Mouse (Mus musculus): ENCODE data around the gene Fbxl4. TPM values are rescaled to one million over a fixed set of nuclear protein-coding genes. Genes with fewer than 3 reads are reported as not detected.
A peak's percentile ranks its signal among the peaks of the same experiment; 100 is the strongest.

The Fbxl4 gene
- polyA plus RNA-seq, 1 experiment from 2014 or later, result 12.2 TPM

DNA sequence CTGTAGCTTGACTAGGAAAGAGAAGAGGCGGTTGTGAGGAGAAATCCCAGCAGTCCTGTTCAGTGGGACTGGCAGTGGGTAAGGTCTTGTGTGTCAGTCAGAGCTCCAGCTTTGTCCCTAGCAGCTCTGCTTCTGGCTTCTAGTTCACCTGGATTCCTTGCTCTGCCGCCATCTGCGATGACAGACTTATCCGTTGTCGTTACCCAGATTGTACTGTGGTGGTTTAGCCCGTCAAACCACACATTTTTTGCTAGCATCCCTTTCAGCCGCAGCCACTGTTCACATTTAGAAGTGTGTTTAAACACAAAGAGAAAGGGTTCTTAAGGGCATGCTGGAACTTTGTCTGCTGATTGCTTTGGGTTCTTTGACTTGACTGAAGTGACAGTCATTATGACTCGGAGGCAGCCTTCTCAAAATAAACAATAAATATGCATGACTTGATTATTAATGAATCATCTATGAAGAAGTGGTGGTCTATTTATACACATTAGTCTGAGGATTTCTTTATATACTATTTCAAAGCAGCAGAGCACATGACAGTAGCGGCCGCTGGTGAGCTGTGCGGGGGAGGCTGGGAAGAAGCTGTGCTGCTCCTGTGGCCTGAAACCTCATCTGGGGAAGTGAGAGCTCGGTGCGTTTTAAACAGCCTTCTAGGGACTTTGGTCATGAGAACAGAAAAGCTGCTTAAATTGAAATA lies 35.6 kb downstream of the Fbxl4 start:
- H3K4me2 ChIP-seq, result no peak overlapping the region
- H3K9me3 ChIP-seq (replicated peaks), result no peaks in the 10 kb centered on the region
- ATAC-seq (replicated peaks; ENCODE audit: low FRiP score), result peak; percentile 79
- H3K27me3 ChIP-seq, result no peaks in the 10 kb centered on the region
- no peaks in the 10 kb centered on the region for H3K4me1 ChIP-seq
- no peak overlapping the region for H3K9ac ChIP-seq
- H3K36me3 ChIP-seq, result peaks cover 7% of the 10 kb centered on the region; the same call in 1 of the 2 replicates
- no peak overlapping the region for H3K27ac ChIP-seq
- no peak overlapping the region for H3K4me3 ChIP-seq (replicated peaks)
- 60% methylated on average over 13 of the region's 13 CpGs for WGBS

DNA sequence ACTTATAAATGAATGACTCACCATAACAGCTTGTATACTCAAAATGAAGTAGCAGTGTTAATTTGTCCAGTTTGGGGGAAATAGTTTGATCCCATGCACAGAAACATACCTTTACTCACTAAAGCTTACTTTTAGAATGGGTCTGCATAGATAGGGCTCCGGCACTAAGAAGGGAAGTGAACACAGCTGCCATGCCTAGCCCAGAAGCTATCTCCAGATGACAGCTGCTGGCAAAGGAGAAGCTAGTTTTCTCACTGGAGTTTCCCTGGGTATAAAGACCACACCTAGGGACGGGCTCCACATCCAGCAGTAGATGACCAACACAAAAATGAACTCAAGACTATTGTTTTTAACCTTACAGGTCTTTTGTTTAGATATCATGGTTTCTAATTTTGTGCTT lies 38.1 kb downstream of the Fbxl4 start:
- 87% methylated on average over 2 of the region's 2 CpGs for WGBS
- no peaks in the 10 kb centered on the region for H3K9me3 ChIP-seq (replicated peaks)
- no peaks in the 10 kb centered on the region for H3K4me1 ChIP-seq
- ATAC-seq (replicated peaks; ENCODE audit: low FRiP score), result no peak
- H3K4me3 ChIP-seq (replicated peaks), result no peak overlapping the region
- H3K27ac ChIP-seq, result no peak overlapping the region
- no peak overlapping the region for H3K4me2 ChIP-seq
- no peak overlapping the region for H3K9ac ChIP-seq
- peaks cover 7% of the 10 kb centered on the region for H3K36me3 ChIP-seq
- H3K27me3 ChIP-seq, result no peaks in the 10 kb centered on the region

DNA sequence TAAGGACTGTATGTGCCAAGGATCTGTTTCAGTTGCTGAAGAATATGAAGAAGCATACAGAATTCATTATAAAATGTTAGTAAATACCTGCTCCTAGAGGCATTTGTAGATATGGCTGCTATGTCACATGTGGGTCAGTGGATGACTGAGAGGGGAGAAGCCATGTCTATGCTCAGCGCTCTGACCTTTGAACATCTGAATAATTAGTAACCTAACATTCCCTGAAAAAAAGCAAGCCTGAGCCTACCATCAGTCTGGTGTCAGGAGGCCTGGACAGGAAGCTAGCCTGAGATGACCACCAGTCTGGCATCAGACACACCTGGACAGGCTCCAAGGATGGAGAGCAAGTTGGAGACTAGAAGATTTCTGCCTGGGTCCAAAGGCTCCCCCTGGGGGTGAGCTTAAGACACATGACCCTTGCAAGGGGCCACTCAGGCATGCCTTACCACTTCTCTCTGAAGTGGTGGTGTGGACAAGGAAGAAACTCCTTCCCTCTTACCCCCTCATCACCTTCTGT lies 39.2 kb downstream of the Fbxl4 start:
- Histone ChIP-seq H3K4me3 (replicated peaks) (no peak overlapping the region), H3K27me3 (no peaks in the 10 kb centered on the region), H3K9me3 (replicated peaks) (no peaks in the 10 kb centered on the region), H3K27ac (no peak overlapping the region), H3K9ac (no peak overlapping the region), H3K4me2 (no peak overlapping the region), H3K36me3 (peaks cover 7% of the 10 kb centered on the region), H3K4me1 (no peaks in the 10 kb centered on the region)
- peak; percentile 42; the same call in 1 of the 2 replicates for ATAC-seq (replicated peaks; ENCODE audit: low FRiP score)
- WGBS, result 89% methylated on average over 1 of the region's 1 CpGs

DNA sequence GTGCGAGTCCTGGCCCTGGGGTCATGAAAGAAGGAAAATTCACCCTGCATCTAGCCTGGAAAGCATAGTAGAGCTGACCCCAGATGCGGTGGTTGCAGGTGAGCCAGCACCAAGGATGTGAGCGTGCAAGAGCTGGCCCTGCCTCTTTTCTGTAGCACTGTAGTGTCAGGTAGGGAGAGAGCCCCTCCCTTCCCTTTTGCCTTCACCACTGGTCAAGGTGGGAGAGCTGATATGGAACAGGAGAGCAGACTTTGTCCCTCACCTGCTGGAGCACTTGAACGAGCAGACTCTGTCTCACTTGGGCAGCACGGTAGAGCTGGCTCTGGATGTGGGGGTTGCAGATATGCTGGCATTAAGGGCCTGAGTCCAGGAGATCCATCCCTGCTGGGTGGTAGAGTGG lies 39.7 kb downstream of the Fbxl4 start:
- H3K9me3 ChIP-seq (replicated peaks), result no peaks in the 10 kb centered on the region
- H3K36me3 ChIP-seq, result peaks cover 10% of the 10 kb centered on the region
- no peak overlapping the region for H3K9ac ChIP-seq
- no peaks in the 10 kb centered on the region for H3K4me1 ChIP-seq
- 93% methylated on average over 5 of the region's 5 CpGs for WGBS
- ATAC-seq (replicated peaks; ENCODE audit: low FRiP score), result no peak
- no peak overlapping the region for H3K4me3 ChIP-seq (replicated peaks)
- no peak overlapping the region for H3K27ac ChIP-seq
- H3K27me3 ChIP-seq, result no peaks in the 10 kb centered on the region
- no peak overlapping the region for H3K4me2 ChIP-seq

DNA sequence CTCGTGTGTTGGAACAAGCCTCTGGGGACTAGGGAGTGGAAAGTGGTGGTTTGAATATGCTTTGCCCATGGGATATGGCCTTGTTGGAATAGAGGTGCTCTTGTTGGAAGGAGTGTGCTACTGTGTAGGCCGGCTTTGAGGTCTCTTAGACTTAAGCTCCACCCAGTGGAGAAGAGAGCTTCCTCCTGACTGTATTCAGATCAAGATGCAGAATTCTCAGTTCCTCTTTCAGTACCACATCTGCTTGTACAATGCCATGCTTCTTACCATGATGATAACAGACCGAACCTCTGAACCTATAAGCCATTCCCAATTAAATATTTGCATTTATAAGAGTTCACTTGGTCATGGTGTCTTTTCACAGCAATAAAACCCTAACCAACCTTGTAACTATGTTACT lies 44.7 kb downstream of the Fbxl4 start:
- Histone ChIP-seq H3K4me1 (no peaks in the 10 kb centered on the region), H3K9me3 (replicated peaks) (no peaks in the 10 kb centered on the region), H3K36me3 (peaks cover 25% of the 10 kb centered on the region), H3K4me3 (replicated peaks) (no peak overlapping the region), H3K9ac (no peak overlapping the region), H3K27ac (no peak overlapping the region), H3K4me2 (no peak overlapping the region), H3K27me3 (no peaks in the 10 kb centered on the region)
- no peak for ATAC-seq (replicated peaks; ENCODE audit: low FRiP score)
- 90% methylated on average over 3 of the region's 3 CpGs for WGBS

DNA sequence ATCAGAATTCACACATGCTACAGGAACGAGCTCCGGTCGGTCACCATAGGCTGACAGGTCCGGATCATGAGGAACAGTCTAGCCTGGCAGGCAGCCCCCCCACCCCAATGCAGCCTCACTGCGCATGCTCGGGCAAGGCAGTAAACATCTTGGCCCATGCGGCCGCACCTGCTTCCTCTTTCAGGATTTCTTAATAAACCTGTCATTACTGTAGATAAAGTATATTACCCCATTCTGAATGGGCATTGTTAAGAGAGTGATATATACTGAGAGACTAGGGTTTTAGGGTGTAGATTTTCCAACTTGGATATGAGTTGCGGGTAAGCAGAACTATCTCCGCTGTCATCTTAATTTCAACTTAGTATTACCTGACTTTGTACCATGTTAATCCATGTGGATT lies 45.6 kb downstream of the Fbxl4 start:
- Histone ChIP-seq H3K4me2 (no peak overlapping the region), H3K4me3 (replicated peaks) (no peak overlapping the region), H3K27ac (no peak overlapping the region), H3K27me3 (no peaks in the 10 kb centered on the region), H3K9ac (no peak overlapping the region), H3K36me3 (peaks cover 19% of the 10 kb centered on the region), H3K4me1 (no peaks in the 10 kb centered on the region), H3K9me3 (replicated peaks) (no peaks in the 10 kb centered on the region)
- ATAC-seq (replicated peaks; ENCODE audit: low FRiP score), result no peak
- WGBS, result 91% methylated on average over 10 of the region's 10 CpGs

DNA sequence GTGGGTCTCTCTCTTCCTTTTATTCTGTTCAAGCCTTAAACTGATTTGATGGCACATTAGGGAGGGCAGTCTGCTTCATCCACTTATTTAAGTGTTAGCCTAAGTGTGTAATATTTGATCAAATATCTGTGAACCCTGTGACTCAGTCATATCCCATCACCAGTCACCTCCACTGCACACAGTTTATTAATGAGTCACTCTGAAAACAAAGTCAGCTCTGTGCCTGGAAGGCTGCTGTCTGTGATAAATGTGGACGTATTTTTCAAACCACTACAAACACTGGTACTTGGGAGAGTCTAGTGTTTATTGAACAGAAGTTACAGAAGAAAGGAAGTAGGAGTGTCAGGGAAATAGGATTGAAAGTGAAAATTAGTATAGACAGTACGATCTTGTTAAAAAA lies 63.3 kb downstream of the Fbxl4 start:
- Histone ChIP-seq H3K9me3 (replicated peaks) (no peaks in the 10 kb centered on the region), H3K36me3 (0 out of 2 replicates have a peak, but pooled peaks cover 6% of the 10 kb centered on the region), H3K4me3 (replicated peaks) (no peak overlapping the region), H3K4me1 (no peaks in the 10 kb centered on the region), H3K4me2 (no peak overlapping the region), H3K27ac (no peak overlapping the region), H3K27me3 (no peaks in the 10 kb centered on the region), H3K9ac (no peak overlapping the region)
- no peak for ATAC-seq (replicated peaks; ENCODE audit: low FRiP score)
- WGBS, result 72% methylated on average over 2 of the region's 2 CpGs

DNA sequence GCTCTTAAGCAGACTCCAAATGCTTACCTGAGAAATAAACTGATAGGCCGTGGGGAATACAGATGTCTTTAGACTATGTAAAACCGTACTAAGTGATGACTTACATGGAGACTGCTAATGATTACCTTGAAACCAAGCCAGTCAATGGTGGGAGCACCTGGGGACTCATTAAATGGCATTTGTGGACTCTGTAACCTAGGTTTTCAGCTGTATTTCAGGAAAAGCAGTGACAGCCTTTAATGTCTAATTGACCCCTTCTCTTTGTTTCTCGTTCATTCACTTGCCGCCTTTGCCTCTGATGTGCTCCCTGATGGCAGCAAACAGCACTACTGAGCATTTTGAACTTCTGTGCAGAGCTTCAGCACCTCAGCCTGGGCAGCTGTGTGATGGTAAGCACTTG lies 65.1 kb downstream of the Fbxl4 start:
- Histone ChIP-seq H3K27ac (no peak overlapping the region), H3K4me1 (no peaks in the 10 kb centered on the region), H3K9me3 (replicated peaks) (no peaks in the 10 kb centered on the region), H3K9ac (no peak overlapping the region), H3K4me2 (no peak overlapping the region), H3K4me3 (replicated peaks) (no peak overlapping the region), H3K36me3 (0 out of 2 replicates have a peak, but pooled peaks cover 6% of the 10 kb centered on the region), H3K27me3 (no peaks in the 10 kb centered on the region)
- 67% methylated on average over 4 of the region's 4 CpGs for WGBS
- ATAC-seq (replicated peaks; ENCODE audit: low FRiP score), result no peak

DNA sequence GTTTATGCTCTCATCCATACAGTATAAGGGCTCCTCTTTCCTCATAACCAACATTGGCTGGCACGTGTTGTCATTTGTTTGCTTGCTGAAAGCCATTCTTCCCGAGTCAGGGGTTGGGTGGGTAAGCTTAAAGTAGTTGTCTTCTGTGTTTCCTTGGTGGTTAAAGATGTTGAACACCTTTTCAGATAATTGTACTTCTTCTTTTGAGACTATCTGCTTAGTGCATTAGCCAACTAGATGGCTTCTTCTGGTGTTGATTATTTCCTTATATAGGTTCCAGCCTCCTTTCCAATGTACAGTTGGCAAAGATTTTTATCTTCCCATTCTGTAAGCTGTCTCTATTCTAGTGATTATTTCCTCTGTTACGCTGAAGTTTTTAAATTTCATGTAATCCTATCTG lies 70.8 kb downstream of the Fbxl4 start:
- Histone ChIP-seq H3K27me3 (no peaks in the 10 kb centered on the region), H3K36me3 (0 out of 2 replicates have a peak, but pooled peaks cover 6% of the 10 kb centered on the region), H3K4me3 (replicated peaks) (no peak overlapping the region), H3K4me2 (no peak overlapping the region), H3K9ac (no peak overlapping the region), H3K27ac (no peak overlapping the region), H3K9me3 (replicated peaks) (no peaks in the 10 kb centered on the region), H3K4me1 (no peaks in the 10 kb centered on the region)
- WGBS, result 88% methylated on average over 3 of the region's 3 CpGs
- ATAC-seq (replicated peaks; ENCODE audit: low FRiP score), result no peak

DNA sequence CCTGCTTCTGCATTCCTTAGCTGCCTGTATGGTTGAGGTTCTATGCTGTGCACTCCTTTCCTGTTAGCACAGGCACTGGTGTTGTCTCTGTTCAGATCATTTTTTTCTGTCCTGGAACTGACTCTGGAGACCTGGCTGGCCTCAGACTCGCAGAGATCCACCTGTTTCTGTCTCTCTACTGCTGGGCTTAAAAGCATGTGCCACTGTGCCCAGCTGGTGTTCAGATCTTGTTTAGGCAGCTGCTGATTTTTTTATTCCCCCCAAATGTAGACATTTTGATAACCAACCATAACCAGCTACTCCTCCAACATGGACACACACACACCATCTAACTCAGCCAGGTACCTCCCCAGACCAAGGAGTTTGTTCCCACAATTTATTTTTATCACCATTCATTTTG lies 112.2 kb downstream of the Fbxl4 start:
- peaks cover 5% of the 10 kb centered on the region for H3K27me3 ChIP-seq
- 73% methylated on average over 1 of the region's 1 CpGs for WGBS
- no peak overlapping the region for H3K9ac ChIP-seq
- H3K27ac ChIP-seq, result no peak overlapping the region
- ATAC-seq (replicated peaks; ENCODE audit: low FRiP score), result no peak
- H3K36me3 ChIP-seq, result no peaks in the 10 kb centered on the region
- no peaks in the 10 kb centered on the region for H3K9me3 ChIP-seq (replicated peaks)
- H3K4me2 ChIP-seq, result no peak overlapping the region
- no peaks in the 10 kb centered on the region for H3K4me1 ChIP-seq
- no peak overlapping the region for H3K4me3 ChIP-seq (replicated peaks)

DNA sequence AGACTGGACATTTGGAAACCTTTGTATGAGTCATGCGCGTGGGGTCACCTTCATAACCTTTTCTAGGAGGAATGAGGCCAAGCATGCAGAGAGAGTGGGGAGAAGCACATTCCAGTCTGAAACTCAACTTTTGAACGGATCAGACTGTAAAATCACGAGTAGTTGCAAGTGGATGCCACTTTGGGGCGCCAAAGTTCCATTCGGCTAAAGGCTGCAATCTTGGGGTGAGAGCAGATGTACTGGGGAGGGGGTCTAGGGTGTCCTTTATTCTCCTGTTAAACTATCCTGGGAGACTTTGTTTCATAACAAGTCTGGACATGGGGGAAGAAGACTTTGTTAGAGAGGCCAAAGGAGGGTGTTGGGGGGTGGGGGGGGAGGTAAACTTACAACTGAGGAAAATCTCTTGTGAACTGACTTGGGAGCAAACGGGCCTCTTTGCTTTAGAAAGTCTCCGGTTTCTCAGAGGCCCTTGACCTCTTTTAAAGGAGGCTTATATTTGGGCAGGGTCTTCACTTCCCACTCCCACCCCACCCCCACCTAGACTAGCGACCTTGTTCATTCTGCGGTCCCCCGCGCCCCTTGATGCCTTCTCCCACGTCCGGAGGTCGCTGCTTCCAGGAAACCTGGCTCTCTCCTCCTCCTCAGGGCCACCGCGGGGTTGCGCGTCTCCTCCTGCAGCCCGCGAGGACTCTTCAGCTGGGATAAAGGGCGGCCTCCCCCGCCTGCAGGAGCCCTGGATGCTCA lies 119.8 kb downstream of the Fbxl4 start:
- peak overlapping the region; percentile 63 for H3K4me2 ChIP-seq
- under 1% methylated on average over 23 of the region's 23 CpGs for WGBS
- no peaks in the 10 kb centered on the region for H3K36me3 ChIP-seq
- peak; percentile 81 for ATAC-seq (replicated peaks; ENCODE audit: low FRiP score)
- peaks cover 26% of the 10 kb centered on the region for H3K4me1 ChIP-seq
- peaks cover 79% of the 10 kb centered on the region for H3K27me3 ChIP-seq
- H3K27ac ChIP-seq, result no peak overlapping the region
- H3K4me3 ChIP-seq (replicated peaks), result peak overlapping the region; percentile 35
- no peak overlapping the region for H3K9ac ChIP-seq
- H3K9me3 ChIP-seq (replicated peaks), result no peaks in the 10 kb centered on the region

DNA sequence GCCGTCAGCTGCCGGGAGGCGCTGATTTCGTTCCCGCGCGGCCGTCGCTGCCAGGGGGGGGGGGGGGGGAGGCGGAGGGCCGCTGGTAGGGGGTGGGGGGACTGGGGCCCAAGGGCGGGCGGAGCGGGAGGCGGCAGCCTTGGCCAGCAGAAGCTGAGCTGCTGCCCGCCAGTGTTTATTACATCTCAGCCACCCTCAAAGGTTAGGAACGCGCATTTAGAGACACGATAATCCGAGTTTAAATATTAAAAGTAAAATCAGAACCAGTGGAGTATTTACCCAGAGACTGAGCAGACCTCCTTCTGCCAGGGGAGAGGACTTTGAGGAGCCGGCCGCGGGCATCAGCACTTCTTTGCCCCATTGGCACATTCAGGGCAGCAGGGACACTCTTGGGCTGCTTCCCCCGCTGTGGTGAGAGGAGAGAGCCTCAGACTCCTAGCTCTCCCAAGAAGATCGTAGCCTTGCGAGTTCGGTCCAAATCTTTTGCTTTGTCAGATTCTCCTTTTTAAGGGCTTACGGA lies 120.4 kb downstream of the Fbxl4 start:
- Histone ChIP-seq H3K9ac (no peak overlapping the region), H3K4me3 (replicated peaks) (peak overlapping the region; percentile 35), H3K9me3 (replicated peaks) (no peaks in the 10 kb centered on the region), H3K27me3 (peaks cover 85% of the 10 kb centered on the region), H3K27ac (no peak overlapping the region), H3K36me3 (no peaks in the 10 kb centered on the region), H3K4me2 (peak overlapping the region; percentile 63), H3K4me1 (peaks cover 26% of the 10 kb centered on the region)
- ATAC-seq (replicated peaks; ENCODE audit: low FRiP score), result no peak
- 2% methylated on average over 18 of the region's 28 CpGs for WGBS
